Mouse (Mus musculus): ENCODE data around the gene Cept1.
A peak's percentile ranks its signal among the peaks of the same experiment; 100 is the strongest.

Gene Cept1

GRCm38 (mm10) chr3:106494417-106494950 lies 53.1 kb downstream of the Cept1 start:
- no peak for DNase-seq (ENCODE audit: low spot score)

- no peak for DNase-seq (ENCODE audit: low spot score)
These were observed 53.7 kb downstream of the Cept1 start for GRCm38 (mm10) chr3:106493882-106494281.

GRCm38 (mm10) chr3:106493202-106493601 lies 54.4 kb downstream of the Cept1 start:
- no peak for DNase-seq (ENCODE audit: low spot score)

GRCm38 (mm10) chr3:106492723-106493122 lies 54.9 kb downstream of the Cept1 start:
- no peak for DNase-seq (ENCODE audit: low spot score)

GRCm38 (mm10) chr3:106490239-106490638 lies 57.4 kb downstream of the Cept1 start:
- no peak for DNase-seq (ENCODE audit: low spot score)

GRCm38 (mm10) chr3:106487551-106487950 lies 60.1 kb downstream of the Cept1 start:
- DNase-seq (ENCODE audit: low spot score): no peak

- no peak for DNase-seq (ENCODE audit: low spot score)
These were observed 61.8 kb downstream of the Cept1 start for GRCm38 (mm10) chr3:106485810-106486209.

- no peak for DNase-seq (ENCODE audit: low spot score)
These were observed 62.7 kb downstream of the Cept1 start for GRCm38 (mm10) chr3:106484861-106485260.

- DNase-seq (ENCODE audit: low spot score): no peak
These were observed 63.7 kb downstream of the Cept1 start for GRCm38 (mm10) chr3:106483796-106484405.

GRCm38 (mm10) chr3:106483297-106483696 lies 64.3 kb downstream of the Cept1 start:
- no peak for DNase-seq (ENCODE audit: low spot score)

GRCm38 (mm10) chr3:106482281-106483081 lies 65.1 kb downstream of the Cept1 start, which contains the start of gene Dennd2d:
Gene Dennd2d, plus strand, starts transcription at chr3:106482405.
- DNase-seq (ENCODE audit: low spot score): peak; percentile 13

GRCm38 (mm10) chr3:106476863-106477262 lies 70.7 kb downstream of the Cept1 start:
- DNase-seq (ENCODE audit: low spot score): no peak

- no peak for DNase-seq (ENCODE audit: low spot score)
These were observed 73.4 kb downstream of the Cept1 start for GRCm38 (mm10) chr3:106474210-106474609.

- DNase-seq (ENCODE audit: low spot score): no peak
These were observed 82.9 kb downstream of the Cept1 start for GRCm38 (mm10) chr3:106464750-106465149.

- DNase-seq (ENCODE audit: low spot score): no peak
These were observed 85.1 kb downstream of the Cept1 start for GRCm38 (mm10) chr3:106462493-106462892.

GRCm38 (mm10) chr3:106462059-106462470 lies 85.5 kb downstream of the Cept1 start:
- no peak for DNase-seq (ENCODE audit: low spot score)

- no peak for DNase-seq (ENCODE audit: low spot score)
These were observed 90.2 kb downstream of the Cept1 start for GRCm38 (mm10) chr3:106457298-106457869.

- no peak for DNase-seq (ENCODE audit: low spot score)
These were observed 95.0 kb downstream of the Cept1 start for GRCm38 (mm10) chr3:106452616-106453015.
